Mouse (Mus musculus) cerebellum, postnatal 4 days (tissue): ENCODE data around the gene Ctnnal1.
A peak's percentile ranks its signal among the peaks of the same experiment; 100 is the strongest.
"Not testable (repeated sequence)": the region's sequence is repeated elsewhere in the genome, so short reads cannot be mapped to it uniquely, and the experiment has no call there.

ENCODE experiments used
- DNase-seq, 2 experiments: peaks; one replicate each; pipeline ENCODE4 v3.0.0; 2022; ENCODE audit warnings: low spot score in 2 of 2, mixed read lengths in 1 of 2

Gene Ctnnal1

DNA sequence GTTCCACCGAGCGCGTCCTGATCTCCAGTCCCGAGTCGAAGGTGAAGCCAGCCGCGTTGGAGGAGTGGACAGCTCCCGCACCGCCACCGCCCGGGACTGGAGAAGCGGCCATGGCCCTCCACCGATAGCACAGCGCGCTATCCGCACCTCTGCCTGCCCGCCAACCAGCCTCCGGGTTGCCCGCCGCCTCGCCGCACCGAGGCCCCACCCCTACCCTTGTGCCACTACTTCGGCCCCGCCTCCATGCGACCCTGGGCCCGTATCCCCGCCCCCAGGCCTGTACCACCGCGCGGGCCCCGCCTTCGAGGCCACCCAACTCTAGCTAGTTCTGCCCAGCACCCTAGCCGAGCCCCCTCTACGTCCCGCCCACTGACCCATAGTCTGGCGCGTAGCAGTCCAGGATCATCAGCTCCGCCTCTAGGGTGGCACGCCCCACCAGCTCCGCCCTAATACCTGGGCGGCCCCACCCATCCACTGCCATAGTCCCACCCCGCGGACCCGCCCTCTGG, at the start of gene Ctnnal1:
TSS of gene Ctnnal1 (minus strand) at position 186 of the 509 bp plus-strand sequence.
- peak; percentile 75 to 84 for DNase-seq

DNA sequence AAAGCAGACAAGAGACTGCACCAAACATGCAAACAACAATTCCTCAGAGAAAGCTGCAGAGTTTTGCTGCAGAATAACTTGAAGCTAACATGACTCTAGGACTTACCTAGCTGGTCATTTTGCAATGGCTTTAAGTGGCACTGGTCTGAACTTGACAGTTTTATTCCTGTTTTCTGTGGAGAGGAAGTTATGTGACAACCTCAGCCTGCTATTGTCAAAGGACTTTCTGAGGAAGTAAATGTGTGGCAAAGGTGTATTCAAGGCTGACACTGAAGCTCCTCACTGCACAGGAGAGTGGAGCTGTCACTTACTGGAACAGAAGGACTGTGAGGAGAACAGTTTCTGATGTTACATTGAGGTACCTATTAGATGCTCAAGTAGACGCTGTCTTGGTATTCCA, 49.8 kb upstream of the Ctnnal1 start:
- DNase-seq = no peak

DNA sequence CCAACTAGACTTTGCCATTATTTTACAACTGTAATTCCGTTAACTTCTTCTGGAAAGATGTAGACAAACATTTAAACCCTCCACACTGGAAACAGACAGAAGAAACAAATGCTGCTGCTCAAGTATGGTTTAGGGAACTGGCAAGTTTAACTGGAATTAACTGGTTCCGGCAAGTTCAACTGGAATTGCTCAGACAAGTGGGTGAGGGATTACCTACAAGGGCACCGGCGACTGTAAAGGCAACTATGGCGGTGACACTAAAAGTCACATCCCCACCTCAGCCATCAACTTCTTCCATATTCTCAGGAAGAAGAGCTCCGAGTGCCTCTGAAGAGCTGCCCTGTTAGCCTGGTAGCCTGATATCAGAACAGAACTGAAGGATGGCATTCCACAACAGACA, 49.4 kb upstream of the Ctnnal1 start:
- no peak for DNase-seq

DNA sequence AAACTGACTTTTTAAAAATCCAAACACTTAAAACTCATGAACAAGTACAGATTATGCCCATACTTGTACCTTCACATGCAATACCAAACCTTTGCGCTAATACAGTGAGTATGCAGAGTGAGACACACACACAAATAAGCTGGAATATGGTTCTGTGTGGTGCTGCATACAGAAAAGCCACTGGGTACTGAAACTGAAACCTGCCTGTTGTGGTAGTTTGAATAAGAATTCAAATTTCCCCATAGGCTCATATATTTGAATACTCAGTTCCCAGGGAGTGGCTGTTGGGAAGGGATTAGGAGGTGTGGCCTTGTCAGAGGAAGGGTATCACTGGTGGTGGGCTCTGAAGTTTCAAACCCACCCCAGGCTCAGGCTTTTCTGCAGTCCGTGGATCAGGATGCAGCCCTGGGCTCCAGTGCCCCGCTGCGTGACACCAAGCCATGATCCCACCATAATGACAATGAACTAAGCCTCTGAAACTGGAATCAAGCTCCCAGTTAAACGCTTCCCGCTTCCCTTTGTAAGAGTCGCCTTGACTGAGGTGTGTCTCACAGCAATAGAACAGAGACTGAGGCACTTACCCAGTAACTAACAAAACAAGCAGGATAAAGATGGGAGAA, 47.5 kb upstream of the Ctnnal1 start:
- no peak for DNase-seq

DNA sequence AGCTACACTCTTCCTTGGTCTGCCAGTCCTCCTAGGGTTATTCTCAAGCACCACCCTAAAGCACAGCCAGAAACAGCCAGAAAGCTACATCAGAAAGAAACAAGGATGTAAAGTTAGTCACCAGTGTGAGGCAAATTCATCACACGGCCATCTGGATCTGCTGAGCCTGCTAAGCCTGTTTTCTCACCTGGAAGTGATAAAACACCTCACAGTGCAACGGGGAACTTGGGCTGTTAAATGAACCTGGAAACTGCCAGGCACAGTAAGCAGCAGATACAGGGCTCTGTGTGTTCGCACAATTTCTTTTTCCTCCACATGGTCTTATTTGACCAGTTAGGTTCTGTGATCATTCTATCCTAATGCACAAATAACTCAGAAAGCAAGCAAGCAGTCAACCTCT, 44.6 kb upstream of the Ctnnal1 start:
- DNase-seq = no peak

DNA sequence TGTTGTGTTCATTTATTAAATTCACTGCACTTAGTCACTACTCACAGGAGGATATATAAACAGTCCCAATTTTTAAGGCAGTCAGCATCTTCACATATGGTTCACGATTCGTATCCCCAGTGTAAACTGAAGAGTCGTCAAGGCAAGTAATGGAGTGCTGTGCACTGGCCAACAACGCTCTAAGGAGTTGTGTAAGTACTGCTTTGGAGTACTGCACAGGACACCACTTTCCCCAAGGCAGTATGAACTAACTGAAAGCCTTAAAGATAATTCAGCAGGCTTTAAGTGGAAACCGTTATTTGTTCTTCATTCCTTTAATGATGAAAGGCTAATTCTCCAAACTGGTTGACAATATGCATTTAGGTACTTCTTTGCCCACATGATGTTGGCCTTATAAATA, 42.7 kb upstream of the Ctnnal1 start:
- DNase-seq = no peak

DNA sequence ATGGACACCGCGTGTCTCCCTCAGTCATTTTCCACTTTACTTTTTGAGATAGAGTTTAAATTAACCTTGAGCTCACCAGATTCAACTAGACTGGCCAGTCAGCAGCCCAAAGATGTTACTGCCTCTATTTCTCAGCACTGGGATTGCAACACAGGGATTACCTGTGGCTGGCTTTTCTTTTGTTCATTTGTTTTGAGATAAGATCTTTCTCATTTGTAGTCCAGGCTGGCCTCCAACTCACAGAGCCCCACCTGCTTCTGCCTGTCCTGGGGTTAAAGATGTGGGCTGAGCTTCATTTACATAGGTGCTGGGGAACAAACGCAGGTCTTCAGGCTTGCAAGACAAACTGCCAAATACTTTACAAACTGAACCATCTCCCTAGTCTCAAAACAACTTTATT, 41.9 kb upstream of the Ctnnal1 start:
- DNase-seq = no peak

DNA sequence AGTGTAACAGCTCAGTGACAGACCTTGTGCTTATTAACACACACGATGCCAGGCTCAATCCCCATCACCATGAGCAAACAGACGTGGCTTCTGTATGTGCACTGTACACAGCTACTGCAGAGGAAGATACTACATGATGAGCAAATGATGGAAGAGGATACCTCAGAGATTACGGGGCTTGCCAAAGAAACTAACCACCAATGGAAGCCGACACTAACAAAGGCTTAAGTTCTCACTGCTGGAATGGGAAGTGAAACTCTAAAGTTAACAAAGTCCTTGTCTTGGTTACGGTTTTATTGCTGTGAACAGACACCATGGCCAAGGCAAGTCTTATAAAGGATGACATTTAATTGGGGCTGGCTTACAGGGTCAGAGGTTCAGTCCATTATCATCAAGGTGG, 40.5 kb upstream of the Ctnnal1 start:
- no peak for DNase-seq

DNA sequence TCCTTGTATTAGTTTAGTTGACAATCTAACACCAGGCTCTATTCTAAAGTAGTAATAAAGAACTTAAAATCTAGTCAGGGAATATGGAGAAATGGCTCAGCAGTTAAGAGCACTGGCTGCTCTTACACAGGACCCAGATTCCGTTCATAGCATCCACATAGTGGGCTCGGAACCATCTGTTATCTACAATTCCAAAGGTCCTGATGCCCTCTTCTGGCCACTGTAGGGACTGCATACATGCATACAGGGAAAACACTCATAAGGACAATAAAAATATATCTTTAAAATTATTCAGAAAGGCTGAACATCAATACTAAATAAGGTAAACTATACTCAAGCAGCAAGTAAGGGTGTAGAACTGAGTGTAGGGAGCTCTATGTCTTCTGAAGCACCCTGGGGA, 36.7 kb upstream of the Ctnnal1 start:
- DNase-seq = no peak

DNA sequence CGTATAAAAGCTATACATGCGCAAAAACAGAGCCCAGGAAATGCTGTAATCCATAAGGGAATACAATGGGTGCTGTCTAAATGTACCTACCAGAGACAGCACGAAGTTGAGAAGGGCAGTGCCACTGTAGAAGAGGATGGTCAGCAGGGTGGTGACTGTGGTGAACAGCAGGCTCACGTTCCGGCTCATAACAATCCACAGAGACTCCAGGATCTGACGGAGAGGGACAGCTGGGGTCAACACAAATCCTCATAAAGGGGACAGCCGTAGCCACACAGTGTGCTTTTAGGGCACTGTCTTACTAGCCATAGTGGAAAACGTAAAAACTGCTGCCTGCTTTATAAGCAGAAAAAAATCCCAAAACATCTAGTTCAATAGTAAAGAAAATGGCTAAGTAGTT, 34.2 kb upstream of the Ctnnal1 start:
- no peak for DNase-seq

DNA sequence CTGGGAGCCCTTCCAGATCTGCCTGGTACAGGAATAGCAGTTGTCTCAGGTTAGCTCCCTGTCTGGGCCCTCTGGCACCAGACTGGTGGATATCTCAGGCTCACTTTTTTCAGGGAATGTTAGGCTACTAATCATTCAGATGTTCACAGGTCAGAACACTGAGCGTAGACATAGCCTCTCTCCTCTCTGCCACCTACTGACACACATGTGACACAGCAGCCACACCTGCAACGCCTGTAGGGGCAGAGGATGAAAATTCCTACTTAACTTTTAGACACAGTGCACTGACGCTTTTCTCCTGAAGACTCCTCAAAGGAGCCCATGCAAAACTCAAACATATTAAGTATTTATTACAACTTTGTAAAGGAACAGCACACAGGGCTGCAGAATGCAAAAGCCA, 32.5 kb upstream of the Ctnnal1 start:
- DNase-seq = no peak

DNA sequence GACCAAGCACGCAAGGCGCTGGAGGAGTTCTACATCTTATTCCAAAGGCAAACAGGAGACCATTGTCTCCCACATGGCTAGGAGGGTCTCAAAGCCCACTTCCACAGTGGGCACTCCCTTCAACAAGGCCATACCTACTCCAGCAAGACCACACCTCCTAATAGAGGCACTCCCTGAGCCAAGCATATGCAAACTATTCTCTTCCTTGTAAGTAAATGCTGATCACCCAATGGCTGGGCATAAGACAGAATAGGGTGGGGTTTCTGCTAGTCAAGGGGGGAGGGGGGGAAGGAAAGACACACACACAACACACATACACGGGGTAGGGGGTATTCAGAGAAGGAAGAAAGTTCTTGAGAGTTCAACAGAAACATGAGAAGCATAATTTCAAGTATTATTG, 29.2 kb upstream of the Ctnnal1 start:
- no peak for DNase-seq

DNA sequence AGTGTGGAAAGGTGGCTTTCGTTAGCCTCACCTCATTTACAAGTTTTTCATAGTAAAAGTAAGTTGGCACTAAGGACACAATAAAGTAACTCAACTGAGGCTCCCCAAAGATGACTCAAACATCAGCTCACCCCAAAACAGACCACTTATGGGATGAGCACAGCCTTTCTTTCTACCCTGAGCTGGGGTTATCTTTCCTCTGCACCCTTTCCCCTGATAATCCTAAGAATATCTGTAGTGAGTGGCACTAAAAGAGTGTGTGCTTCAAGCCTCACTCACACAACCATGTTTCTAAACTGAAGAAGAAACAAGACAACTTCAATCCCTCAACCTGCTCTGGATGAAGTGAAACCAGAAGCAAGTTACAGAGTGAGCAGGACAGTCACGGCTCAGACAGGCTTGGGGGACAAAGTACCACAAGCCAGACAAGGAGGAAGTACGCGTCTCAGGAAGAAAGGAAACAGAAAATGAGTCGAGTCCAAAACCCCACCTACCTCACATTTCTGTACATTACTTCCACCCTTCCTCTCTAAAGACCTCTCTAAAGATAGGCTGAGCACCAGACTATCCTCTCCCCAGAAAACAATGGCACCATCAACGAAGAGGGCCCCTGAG, 27.6 kb upstream of the Ctnnal1 start:
- no peak for DNase-seq

DNA sequence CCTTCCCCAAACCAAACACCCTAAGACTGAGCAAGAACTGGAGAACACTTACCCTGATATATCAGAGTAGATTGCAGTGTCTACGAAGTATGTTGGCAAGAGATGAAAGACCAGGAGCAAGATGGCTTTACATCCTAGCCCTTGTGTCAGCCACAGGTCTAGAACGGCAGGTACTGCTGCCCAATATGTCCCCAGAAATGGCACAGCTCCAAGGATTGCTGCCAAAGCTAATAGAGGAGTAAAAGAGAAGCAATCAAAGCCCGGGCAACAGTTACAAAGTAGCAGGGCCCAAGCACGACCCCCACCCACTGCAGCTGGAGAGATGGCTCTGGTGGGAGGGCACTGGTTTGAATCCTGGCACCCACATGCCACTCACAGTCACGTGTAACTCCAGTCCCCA, 23.5 kb upstream of the Ctnnal1 start:
- DNase-seq = no peak

DNA sequence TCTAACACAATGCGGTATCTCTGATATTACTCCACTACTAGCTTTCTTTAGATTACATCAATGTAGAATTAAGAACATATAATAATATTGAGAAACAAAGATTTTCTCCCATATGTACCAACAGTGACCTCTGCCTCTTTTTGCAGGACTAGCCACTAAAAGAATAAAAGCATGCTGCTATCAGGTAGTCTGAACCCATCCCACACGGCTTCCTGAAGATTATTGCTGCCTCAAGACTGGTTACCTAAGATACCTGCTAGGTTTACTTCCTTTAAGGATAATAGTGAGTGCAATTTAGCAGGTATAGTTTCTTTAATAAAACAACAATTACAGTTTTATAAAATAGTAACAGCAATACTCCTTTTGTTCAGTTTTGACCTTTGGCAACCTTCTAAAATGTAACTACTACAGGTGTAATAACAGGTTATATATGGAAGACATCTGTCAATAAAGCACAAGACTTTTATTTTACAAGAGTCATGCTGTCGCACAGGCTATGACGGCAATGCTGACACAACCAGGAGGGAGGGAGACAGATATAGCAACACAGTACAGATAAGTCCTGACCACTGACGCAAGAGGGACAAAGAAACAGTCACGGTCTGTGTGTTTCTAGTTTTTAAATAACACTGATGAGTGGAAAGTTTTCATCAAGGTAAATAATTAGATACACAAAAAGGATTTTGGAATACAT, 21.4 kb upstream of the Ctnnal1 start:
- DNase-seq = no peak

DNA sequence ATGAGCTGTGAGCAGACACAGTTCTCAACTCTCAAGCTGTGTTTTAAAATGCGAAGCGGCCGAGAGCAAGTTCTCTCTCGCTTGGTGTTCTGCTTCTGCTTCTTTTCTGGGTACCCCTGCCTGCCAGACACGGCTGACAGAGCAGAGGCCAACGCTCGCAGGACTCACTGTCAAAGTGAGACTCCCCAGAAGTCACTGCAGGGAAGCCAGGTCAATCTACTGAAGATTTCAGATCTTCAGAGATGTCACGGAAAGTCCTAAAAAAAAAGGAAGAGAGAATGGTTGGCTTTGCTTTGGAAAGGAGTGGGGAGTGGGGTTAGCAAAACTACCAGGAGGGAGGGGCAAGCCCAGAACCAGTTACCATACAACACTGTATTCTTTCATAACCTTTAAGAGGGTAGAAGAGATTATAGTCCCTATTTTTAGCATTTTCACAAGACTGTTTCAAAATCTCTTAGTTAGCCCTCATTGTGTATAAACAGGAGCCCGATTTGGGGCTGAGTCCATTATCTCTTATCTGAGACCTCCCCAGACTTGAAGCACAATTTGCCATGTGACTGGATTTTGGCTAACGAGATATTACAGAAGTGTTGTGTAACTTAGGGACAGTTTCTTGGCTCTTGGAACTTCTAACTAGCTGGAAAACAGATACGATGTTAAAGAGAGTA, 15.2 kb upstream of the Ctnnal1 start:
- DNase-seq = no peak

DNA sequence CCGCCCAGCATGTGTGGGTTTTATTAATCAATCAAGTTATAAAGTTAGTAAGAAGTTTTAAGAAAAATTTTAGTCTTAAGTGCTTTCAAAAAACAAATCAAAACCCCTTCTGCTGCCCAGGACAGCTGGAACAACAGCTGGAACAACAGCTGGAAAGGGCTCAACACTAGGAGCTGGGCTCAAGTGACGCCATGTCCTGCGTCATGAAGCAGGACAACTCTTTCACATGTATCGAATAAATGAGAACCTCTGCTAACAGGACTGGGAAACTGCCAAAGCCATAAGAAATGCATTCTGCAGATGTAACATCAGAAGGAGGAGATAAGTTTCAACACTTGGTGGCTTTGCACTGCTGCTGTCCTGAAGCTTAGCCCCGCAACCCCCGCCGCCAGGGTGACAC, 14.0 kb upstream of the Ctnnal1 start:
- DNase-seq = no peak

DNA sequence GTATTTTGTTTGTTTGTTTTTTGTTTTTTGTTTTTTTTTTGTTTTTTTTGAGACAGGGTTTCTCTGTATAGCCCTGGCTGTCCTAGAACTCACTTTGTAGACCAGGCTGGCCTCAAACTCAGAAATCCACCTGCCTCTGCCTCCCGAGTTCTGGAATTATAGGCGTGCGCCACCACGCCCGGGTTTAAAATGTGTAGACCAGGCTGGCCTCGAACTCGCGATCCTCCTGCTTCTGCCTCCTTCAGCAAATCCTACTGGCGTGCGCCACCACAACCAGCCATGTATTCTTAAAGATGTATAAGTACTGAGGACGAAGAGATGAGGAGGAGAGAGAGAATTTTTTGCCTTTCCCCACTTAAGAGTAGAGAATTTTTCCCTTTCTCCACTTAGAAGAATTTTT, 5.6 kb upstream of the Ctnnal1 start:
- not testable (repeated sequence) for DNase-seq

DNA sequence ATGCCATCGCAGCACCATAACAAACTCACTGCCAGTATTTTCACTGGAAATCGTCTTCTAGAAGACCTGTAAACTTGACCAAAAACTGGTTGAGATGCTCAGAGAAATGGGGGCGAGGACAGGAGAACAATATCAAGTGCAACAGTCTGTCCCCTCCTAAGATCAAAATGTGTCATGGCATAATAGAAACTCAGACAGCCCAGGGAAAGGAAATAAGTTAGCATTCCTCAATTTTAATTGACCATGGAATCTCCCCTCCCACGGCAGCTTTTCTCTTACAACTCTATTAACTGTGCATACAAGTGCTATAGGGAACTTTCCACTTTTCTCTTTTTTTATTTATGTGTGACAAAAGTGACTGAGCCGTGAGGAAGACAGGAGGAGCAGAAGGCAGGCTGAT, 2.8 kb upstream of the Ctnnal1 start:
- DNase-seq = no peak

DNA sequence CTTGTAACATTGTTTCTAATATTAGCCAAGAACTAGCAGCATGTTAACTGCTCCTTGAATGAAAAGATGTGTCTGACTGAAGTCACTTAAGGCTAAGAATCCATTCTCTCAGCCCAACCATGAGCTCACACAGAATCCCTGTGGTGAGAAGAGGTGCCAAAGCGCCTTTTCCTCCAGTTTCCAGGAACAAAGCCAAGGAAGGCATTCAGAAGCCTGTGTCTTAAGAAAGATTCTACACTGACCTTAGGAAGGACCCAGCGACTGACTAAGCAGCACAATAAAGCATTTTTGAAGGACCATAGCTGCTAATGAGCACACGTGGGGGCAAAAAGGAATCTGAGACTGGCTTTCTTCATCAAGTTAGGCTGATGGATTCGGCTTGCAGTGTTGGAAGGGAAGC, 983 bp upstream of the Ctnnal1 start:
- DNase-seq = no peak

DNA sequence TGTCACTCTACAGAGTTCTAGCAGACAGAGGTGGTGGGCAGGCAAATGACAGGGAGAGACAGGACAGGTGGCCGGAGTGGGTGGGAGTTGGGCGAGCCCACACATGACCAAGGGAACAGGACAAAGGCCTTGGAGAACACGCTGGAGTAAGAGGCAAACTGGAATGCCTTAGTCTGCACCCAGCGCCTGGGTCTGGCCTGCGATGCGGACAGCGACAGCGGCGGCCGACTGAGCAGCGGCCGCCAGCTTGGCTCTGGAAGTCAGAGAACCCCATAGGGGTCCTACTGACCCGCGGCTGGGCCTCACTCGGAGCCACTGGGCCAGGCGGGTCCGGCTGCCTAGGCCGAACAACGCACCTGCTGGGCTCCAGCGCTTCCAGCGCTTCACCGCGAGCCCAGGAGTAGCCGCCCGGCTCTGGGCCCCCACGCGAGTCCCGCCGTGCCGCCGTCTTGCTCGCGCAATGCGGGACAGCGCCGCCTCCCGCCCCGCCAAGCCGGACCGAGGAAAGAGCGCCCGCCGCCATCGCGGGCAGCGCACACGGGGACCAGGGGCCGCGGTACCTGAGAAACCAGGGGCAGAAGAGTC, 479 bp downstream of the Ctnnal1 start:
- DNase-seq = peak in 1 of 2 experiments; percentile 45

DNA sequence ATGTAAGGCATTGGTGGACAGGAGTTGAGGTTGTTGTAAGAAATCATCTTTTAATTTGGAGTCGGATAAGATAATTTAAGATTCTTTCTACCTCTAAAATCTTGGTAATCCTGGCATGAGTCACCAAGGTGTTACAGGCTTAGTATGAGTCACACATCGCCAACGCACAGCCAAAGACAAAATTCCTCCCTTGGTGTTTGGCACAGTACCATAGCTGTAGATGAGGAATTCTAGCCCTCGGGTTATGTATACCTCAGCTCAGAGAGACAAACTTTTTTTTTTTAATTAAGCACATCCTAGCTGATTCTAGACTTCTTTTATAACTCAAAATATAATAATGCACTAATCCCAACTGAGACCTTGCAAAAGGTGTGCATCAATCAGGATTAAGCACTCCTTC, 972 bp downstream of the Ctnnal1 start:
- no peak for DNase-seq
